Mouse (Mus musculus): ENCODE results near the gene Eva1a.

GRCm38 (mm10) chr6:82041488-82042295, 849 bp downstream of the Eva1a start:
- TF ChIP-seq POLR2A (IDR thresholded peaks at IDR 0.05; ENCODE audit: low read depth, low read length) (peak; percentile 37), CTCF (conservative IDR thresholded peaks at IDR 0.05; ENCODE audit: insufficient read depth, insufficient read length, low read depth, low read length) (no peak)
